Mouse (Mus musculus) adrenal gland, adult 18-20 months (tissue): ENCODE measurements at regions not wholly inside any gene's neighbourhood (a gene's known extent, or its start where the extent isn't known, plus 50 kb on each side); places are given as distances from the start of the nearest gene placed in this dataset.
A peak's percentile ranks its signal among the peaks of the same experiment; 100 is the strongest.

Experiments used
- DNase-seq, 2 experiments: peaks; one replicate each; pipeline ENCODE4 v3.0.0; 2021 to 2022; ENCODE audit warnings: low spot score in 2 of 2

DNA sequence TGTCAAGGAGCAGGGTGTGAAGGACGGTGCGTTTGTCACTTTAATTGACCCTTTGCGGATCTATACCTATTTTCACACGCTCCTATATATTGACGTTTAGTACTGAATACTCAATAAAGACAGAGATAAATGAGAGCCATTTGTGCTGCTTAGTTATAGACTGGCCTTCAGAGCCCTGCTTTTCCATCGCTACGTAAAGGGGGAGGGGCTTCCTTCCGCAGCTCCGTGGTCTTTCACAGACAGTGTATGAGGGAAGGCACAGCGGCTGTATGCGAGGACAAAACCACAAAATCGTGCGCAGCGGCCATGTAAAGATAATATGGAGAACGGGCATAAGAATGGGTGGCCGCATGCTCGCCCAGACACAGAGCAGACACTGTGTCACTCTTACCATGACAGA lies 58.4 kb upstream of the Pced1b start:
- DNase-seq, result no peak

- DNase-seq, result no peak
Observed at GRCm38 (mm10) chr15:97187831-97188230, 59.1 kb upstream of the Pced1b start.

DNA sequence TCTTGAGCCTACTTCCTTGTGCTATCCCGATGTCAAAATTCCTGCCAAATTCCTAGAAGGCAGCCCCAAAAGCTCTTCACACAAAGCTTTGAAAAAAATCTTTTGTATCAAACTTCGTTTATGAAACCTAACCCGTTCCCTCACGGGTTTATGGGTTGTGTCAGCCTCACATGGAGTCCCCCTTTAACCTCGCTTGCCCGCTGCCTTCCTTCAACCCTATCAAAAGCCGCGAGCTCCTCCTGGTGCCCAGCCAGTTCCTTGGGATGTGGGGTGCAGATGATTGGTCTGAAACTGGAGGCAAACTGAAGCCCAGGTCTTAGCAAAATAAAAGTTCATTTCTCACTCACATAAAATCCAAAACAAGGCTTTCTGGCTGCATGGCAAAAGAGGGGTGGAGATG lies 60.9 kb upstream of the Pced1b start:
- no peak for DNase-seq

GRCm38 (mm10) chr15:97182617-97183038 lies 64.3 kb upstream of the Pced1b start:
- DNase-seq, result no peak

GRCm38 (mm10) chr15:97180970-97181669 lies 65.8 kb upstream of the Pced1b start:
- DNase-seq, result no peak

GRCm38 (mm10) chr15:97178286-97178685 lies 68.6 kb upstream of the Pced1b start:
- DNase-seq, result no peak

DNA sequence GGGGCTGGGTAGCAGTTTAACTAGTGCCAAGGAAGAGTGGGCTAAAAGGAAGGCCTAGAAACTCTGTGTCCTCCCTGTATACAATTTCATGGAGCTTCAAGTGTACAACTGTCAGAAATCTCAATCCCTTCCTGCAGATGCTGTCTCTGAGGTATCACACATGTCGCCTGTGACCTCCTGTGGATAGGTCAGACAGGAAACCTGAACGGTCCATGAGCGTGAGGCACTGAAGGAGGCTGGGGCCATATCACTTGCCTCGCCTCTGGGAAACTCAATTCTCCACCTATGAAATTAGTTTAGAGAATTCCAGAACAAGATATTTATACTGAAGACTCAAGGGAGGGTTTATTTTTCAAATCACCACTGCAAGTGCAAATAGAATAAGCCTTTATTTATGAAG lies 69.1 kb upstream of the Pced1b start:
- DNase-seq, result no peak

- DNase-seq, result no peak
Observed at GRCm38 (mm10) chr15:97174989-97175388, 71.9 kb upstream of the Pced1b start.

DNA sequence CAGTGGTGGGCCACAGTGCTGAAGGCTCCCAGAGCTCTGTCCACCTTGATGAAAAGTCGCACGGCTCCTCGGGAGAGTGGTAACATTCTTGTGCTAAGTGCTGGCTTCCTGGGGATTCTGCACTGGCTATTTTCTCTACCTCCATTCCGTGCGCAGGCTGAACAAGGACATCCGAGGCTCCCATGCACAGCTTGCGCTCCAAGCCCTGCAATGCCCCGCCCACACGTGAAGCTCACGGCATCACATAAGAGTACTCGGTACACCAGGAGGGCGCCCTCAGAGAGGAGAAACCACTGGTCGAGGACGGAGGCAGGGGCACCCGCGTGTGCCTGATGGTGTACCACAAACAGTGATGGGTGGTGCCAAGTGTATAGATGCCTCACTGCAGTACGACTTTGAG lies 73.7 kb upstream of the Pced1b start:
- no peak for DNase-seq

DNA sequence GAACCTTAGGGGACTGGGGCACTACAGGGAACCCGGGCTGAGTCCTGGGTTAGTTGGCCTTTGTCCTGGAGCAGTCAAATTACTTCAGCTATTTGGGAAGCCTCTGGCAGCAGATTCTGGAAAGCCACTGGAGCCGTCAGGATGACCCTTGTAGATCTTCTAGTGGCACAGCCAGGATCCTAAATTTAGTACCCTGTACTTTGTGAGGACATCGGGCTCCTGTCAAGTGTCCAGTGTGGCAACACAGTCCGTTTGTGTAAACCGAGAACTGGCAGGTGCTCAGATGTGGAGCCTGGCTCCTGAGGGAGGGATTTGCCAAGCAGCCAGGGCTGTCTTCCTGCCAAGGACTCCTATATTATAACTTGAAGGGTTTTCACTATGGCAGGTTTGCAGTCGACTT lies 76.8 kb upstream of the Pced1b start:
- no peak for DNase-seq

- DNase-seq, result no peak
Observed at GRCm38 (mm10) chr15:97169381-97169780, 77.5 kb upstream of the Pced1b start.

GRCm38 (mm10) chr15:97167116-97167515 lies 79.8 kb upstream of the Pced1b start:
- DNase-seq, result no peak

DNA sequence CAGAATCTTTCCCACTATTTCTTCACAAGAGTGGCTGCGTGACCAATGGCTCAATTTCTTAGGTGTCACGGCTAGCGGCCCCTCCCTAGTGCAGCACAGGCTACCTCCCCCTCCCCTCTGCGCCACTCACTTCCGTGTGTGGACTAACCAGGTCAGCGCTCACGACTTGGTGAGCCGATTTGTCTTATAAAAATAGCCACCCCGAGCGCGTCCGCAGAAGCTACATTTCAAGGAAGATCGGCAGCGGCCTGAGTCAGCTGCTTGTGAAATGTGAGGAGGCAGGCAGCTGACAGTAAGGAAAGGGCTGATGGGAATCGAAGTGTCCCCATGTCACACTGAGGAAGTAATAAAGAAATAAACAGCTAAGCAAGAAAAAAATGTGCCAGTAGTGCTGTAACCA lies 82.3 kb upstream of the Pced1b start:
- no peak for DNase-seq

- no peak for DNase-seq
Observed at GRCm38 (mm10) chr15:97163971-97164370, 82.9 kb upstream of the Pced1b start.

GRCm38 (mm10) chr15:97163090-97163489 lies 83.8 kb upstream of the Pced1b start:
- no peak for DNase-seq

DNA sequence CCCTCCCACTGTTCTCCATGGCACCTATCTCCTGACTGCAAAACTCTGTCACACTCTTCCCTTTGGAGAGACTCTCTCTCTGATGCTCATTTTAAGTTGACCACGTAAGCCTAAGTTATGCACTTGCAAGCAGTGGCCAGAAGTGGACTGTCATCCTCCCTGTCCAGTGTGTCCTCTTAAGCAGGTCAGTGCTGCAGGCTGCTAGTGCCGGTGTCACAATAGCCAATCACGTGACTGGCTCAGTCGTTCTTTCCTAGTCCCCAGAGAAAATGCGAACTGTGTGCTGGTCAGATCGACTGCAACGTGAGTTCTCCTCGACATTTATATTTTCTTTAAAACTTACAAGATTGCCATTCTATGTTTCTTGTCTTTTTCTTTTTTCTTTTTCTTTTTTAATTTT lies 84.6 kb upstream of the Pced1b start:
- DNase-seq, result no peak

DNA sequence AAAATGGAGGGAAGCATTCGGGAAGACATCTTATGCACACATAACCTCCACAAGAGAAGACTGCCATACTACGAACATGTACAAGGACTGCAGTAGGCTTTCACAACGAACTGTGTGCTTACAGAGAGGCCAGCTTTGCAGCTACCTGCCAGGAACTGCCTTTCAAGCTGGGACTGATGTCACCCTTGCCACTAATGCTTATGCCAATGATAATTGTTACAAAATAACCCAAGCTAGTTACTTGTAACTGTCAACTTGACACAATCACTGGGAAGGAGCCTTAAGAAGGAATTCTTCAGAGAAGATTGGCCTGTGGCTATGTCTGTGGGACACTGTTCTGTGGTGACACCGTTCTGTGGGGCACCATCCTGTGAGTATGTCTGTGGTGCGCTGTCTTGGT lies 85.4 kb upstream of the Pced1b start:
- no peak for DNase-seq

DNA sequence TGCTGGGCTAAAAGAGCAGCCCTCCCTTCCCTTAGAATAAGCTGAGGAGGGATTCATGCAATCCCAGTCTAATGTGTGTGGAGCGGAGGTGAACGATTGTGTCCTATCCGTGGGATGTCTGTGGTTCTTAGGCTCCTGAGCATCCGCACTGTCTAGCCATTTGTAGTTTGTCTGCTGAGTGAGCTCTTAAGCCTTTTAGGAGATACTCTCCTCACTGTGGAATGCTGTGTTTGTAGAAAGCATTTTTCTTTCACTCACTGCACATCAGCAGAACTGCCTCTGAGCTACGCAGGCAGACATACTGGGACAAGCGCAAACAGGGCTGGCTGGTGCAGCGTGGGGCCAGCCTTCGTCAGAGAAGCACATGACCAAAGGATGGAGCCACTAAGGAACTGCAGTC lies 94.6 kb upstream of the Pced1b start:
- DNase-seq, result no peak

DNA sequence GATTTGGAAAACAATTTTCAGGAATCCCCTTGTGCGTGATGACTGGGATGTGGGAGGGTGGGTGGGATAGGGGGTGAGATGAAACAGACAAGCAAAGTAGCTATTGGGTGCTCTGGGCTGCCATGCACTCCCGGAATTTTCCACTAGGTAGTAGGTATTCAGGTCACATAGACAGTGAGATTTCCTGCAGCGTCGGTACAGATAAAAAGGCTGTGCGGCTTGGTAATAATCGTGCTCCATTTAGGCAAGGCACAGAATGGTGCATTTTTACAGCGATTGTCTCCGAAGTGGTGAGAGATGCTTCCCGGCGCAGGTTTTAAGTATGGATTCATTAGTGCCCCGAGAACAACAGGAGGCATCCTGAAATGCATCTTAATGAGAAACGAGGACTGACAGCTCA lies 95.1 kb upstream of the Pced1b start:
- DNase-seq, result no peak

- DNase-seq, result no peak
Observed at GRCm38 (mm10) chr15:97150983-97151735, 95.4 kb upstream of the Slc38a4 start.

DNA sequence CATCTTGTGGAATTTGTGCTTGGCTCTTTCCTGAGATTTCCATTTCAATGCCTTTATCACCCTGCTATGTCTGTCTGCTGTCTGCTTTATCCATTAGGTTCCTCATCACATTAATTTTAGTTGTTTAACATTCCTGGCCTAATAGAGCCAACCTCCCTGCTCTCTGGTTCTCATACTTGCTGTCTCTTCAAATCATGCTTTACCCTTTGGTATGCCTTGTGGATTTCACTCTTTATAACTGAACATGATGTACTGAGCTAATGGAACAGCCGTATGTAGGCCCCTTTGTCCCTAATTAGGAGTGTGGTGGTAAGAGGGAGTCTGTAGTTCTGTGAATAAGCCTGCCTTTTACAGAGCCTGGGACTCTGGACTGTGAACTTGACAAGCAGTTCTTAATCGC lies 86.2 kb upstream of the Slc38a4 start:
- DNase-seq, result no peak

DNA sequence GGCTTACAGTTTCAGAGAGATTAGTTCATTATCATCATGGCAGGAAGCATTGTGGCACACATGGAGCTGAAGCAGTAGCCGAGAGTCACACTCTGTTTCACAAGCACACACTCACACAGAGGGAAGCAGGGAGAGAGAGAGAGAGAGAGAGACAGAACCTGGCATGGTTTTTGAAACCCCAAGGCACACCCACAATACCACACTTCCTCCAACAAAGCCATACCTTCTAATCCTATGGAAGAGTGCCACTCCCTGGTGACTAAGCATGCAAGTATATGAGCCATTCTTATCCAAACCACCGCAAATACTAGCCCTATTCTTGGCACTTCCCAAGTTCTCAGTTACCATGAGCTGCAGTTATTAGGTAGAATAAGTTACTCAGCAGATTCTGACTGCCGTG lies 82.5 kb upstream of the Slc38a4 start:
- DNase-seq, result no peak

DNA sequence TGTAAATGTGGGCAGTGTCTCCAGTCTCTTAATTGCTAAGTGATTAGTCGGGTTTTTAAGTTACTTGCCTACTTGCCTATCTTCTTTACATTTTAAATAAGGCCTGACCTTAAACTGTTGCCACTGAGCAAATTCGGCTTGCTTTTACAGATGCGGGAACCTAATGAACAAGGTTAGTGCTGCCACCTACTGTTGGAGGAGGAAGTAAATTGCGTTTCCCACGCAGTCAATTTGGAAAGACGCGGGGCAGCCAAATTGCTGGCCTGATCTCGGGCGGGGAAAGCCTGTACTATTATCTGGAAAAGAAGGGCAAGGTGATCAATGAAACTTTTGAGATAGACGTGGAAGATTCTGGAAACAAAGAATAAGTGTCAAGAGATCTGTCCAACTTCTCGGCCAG lies 79.5 kb upstream of the Slc38a4 start:
- DNase-seq, result peak in 1 of 2 experiments; percentile 27
